Mouse (Mus musculus) heart, adult 2 months (tissue): ENCODE data around the gene Dctpp1. TPM values are rescaled to one million over a fixed set of nuclear protein-coding genes. Genes with fewer than 3 reads are reported as not detected.

Source experiments
- DNase-seq, 2 experiments: peaks; one replicate each; pipeline ENCODE4 v3.0.0; 2021
- H3K27ac ChIP-seq: fragments of 200-600 bp; 2 replicates; pipeline ENCODE4 v1.8.1; 2022
- H3K27me3 ChIP-seq: fragments of 200-500 bp; 2 replicates; pipeline ENCODE4 v1.6.1; 2012; ENCODE audit warnings: mild to moderate bottlenecking, low read length, inconsistent platforms, mixed read lengths; ENCODE audit not compliant: control insufficient read depth, insufficient read depth
- H3K36me3 ChIP-seq: fragments of 200-500 bp; 2 replicates; pipeline ENCODE4 v1.6.1; 2012; ENCODE audit warnings: low read length, inconsistent platforms; ENCODE audit not compliant: control insufficient read depth, insufficient read depth
- H3K4me1 ChIP-seq: fragments of 200-500 bp; 2 replicates; pipeline ENCODE4 v1.6.1; 2011; ENCODE audit warnings: low read length; ENCODE audit not compliant: control insufficient read depth, insufficient read depth
- H3K4me3 ChIP-seq: fragments of 200-600 bp; 2 replicates; pipeline ENCODE4 v1.8.1; 2022
- H3K79me2 ChIP-seq: fragments of 200-500 bp; replicated peaks from 2 replicates; pipeline ENCODE4 v1.6.1; 2012; ENCODE audit warnings: mild to moderate bottlenecking, inconsistent platforms, low read length, moderate library complexity, mixed read lengths; ENCODE audit not compliant: control insufficient read depth, insufficient read depth
- H3K9ac ChIP-seq: fragments of 200-500 bp; 2 replicates; pipeline ENCODE4 v1.6.1; 2012; ENCODE audit warnings: low read depth, mild to moderate bottlenecking, control low read depth, inconsistent platforms, low read length, mixed read lengths
- CTCF ChIP-seq: fragments of 200-600 bp; IDR thresholded peaks from 2 replicates; pipeline ENCODE4 v1.8.1; 2022; ENCODE audit warnings: antibody characterized with exemption, mild to moderate bottlenecking, moderate library complexity
- EP300 ChIP-seq: fragments of 200-500 bp; IDR thresholded peaks from 2 replicates; pipeline ENCODE4 v1.6.1; 2011; ENCODE audit warnings: low read depth, low read length, control low read depth; ENCODE audit not compliant: insufficient read depth
- POLR2A ChIP-seq: fragments of 200-500 bp; IDR thresholded peaks from 2 replicates; pipeline ENCODE4 v1.6.1; 2011; ENCODE audit warnings: mild to moderate bottlenecking, low read depth, low read length, control low read depth; ENCODE audit not compliant: insufficient read depth
- WGBS: fragments of 180-500 bp; shearing (Covaris S2); methylation state at CpG from one replicate; pipeline ENCODE4 v1.1.7; 2018; 5-methylcytosine and 5-hydroxymethylcytosine counted together
- intact Hi-C: fragments of 180-260 bp; cut with DNase I; formaldehyde crosslinking; loops from one replicate; pipeline ENCODE4 v1.15.1; 2025
- polyA plus RNA-seq: library from polyadenylated mRNA; depleted of rRNA; stranded (reverse); fragments of >200 nt; gene quantifications from 2 replicates; pipeline ENCODE4 v1.2.3, GENCODE M21; 2012
- total RNA-seq, 2 experiments: library from RNA; stranded (reverse); gene quantifications; 2 replicates each; pipeline ENCODE4 v1.2.3; 2021

Dctpp1 gene
- total and polyA plus RNA-seq, 3 experiments = 38.7 to 46.6 (median 44.6) TPM

- H3K79me2 ChIP-seq = no peaks in the 10 kb centered on the region
- H3K36me3 ChIP-seq = no peaks in the 10 kb centered on the region
- peaks cover 3% of the 10 kb centered on the region for H3K4me1 ChIP-seq
- no peaks in the 10 kb centered on the region for H3K27me3 ChIP-seq
- no peak overlapping the region for H3K9ac ChIP-seq
- no peak overlapping the region for H3K27ac ChIP-seq
- H3K4me3 ChIP-seq = no peak overlapping the region
- DNase-seq = no peak
- intact Hi-C loops = no loop called here
- TF ChIP-seq CTCF (no peak), EP300 (no peak), POLR2A (no peak)
- 53% methylated on average over 6 of the region's 6 CpGs for WGBS
These were observed 43.0 kb downstream of the Dctpp1 start for GRCm38 (mm10) chr7:127217475-127217874.

GRCm38 (mm10) chr7:127216307-127216706 lies 44.2 kb downstream of the Dctpp1 start:
- Histone ChIP-seq H3K4me3 (no peak overlapping the region), H3K27ac (no peak overlapping the region), H3K4me1 (peaks cover 3% of the 10 kb centered on the region), H3K36me3 (no peaks in the 10 kb centered on the region), H3K79me2 (no peaks in the 10 kb centered on the region), H3K27me3 (no peaks in the 10 kb centered on the region), H3K9ac (no peak overlapping the region)
- DNase-seq = no peak
- intact Hi-C loops = no loop called here
- no peak for TF ChIP-seq POLR2A
- TF ChIP-seq EP300 = no peak
- no peak for TF ChIP-seq CTCF
- WGBS = 77% methylated on average over 5 of the region's 5 CpGs

GRCm38 (mm10) chr7:127214981-127215871 lies 45.3 kb downstream of the Dctpp1 start:
- Histone ChIP-seq H3K36me3 (no peaks in the 10 kb centered on the region), H3K27ac (peak overlapping the region; percentile 70), H3K79me2 (no peaks in the 10 kb centered on the region), H3K4me1 (peaks cover 3% of the 10 kb centered on the region), H3K4me3 (peak overlapping the region; percentile 41), H3K9ac (peak overlapping the region; percentile 42), H3K27me3 (no peaks in the 10 kb centered on the region)
- 25% methylated on average over 33 of the region's 33 CpGs for WGBS
- intact Hi-C loops = loop anchor here (2.0 kb wide), 1 partner anchor 14 kb away; no protein-coding TSS in a partner anchor
- peak; percentile 68 for DNase-seq
- TF ChIP-seq EP300 (no peak), CTCF (peak; percentile 87), POLR2A (no peak)

GRCm38 (mm10) chr7:127214521-127214920 lies 46.0 kb downstream of the Dctpp1 start:
- peak overlapping the region; percentile 70 for H3K27ac ChIP-seq
- H3K4me1 ChIP-seq = peaks cover 3% of the 10 kb centered on the region

GRCm38 (mm10) chr7:127213930-127214329 lies 46.6 kb downstream of the Dctpp1 start:
- no peaks in the 10 kb centered on the region for H3K36me3 ChIP-seq

More at GRCm38 (mm10) chr7:127214521-127214920, 46.0 kb downstream of the Dctpp1 start:
- WGBS = 58% methylated on average over 21 of the region's 21 CpGs
- intact Hi-C loops = loop anchor here (2.0 kb wide), 1 partner anchor 14 kb away; no protein-coding TSS in a partner anchor
- Histone ChIP-seq H3K9ac (peak overlapping the region; percentile 42; the same call in 1 of the 2 replicates), H3K27me3 (no peaks in the 10 kb centered on the region), H3K4me3 (peak overlapping the region; percentile 41), H3K36me3 (no peaks in the 10 kb centered on the region), H3K79me2 (no peaks in the 10 kb centered on the region)
- TF ChIP-seq CTCF = no peak
- no peak for TF ChIP-seq EP300
- no peak for TF ChIP-seq POLR2A
- DNase-seq = no peak

GRCm38 (mm10) chr7:127213485-127213884 lies 47.0 kb downstream of the Dctpp1 start:
- Histone ChIP-seq H3K27me3 (no peaks in the 10 kb centered on the region), H3K36me3 (no peaks in the 10 kb centered on the region), H3K4me3 (no peak overlapping the region), H3K4me1 (peaks cover 3% of the 10 kb centered on the region), H3K9ac (no peak overlapping the region), H3K27ac (no peak overlapping the region), H3K79me2 (no peaks in the 10 kb centered on the region)
- no peak for TF ChIP-seq POLR2A
- peak; percentile 82 for TF ChIP-seq CTCF
- WGBS = 43% methylated on average over 7 of the region's 7 CpGs
- intact Hi-C loops = no loop called here
- no peak for DNase-seq

More at GRCm38 (mm10) chr7:127213930-127214329, 46.6 kb downstream of the Dctpp1 start:
- H3K27me3 ChIP-seq = no peaks in the 10 kb centered on the region
- H3K79me2 ChIP-seq = no peaks in the 10 kb centered on the region
- H3K9ac ChIP-seq = no peak overlapping the region
- 61% methylated on average over 12 of the region's 12 CpGs for WGBS
- DNase-seq = no peak
- TF ChIP-seq EP300 (no peak), CTCF (no peak), POLR2A (no peak)
- H3K4me1 ChIP-seq = peaks cover 3% of the 10 kb centered on the region
- H3K4me3 ChIP-seq = no peak overlapping the region
- intact Hi-C loops = loop anchor here (2.0 kb wide), 1 partner anchor 15 kb away; no protein-coding TSS in a partner anchor
- H3K27ac ChIP-seq = no peak overlapping the region
